Mouse (Mus musculus): ENCODE data around the gene Serpinb1a. TPM values are rescaled to one million over a fixed set of nuclear protein-coding genes. Genes with fewer than 3 reads are reported as not detected.
"Not testable (repeated sequence)": the region's sequence is repeated elsewhere in the genome, so short reads cannot be mapped to it uniquely, and the experiment has no call there.

The Serpinb1a gene
- 1.2 and 2.2 TPM in 2 replicates for polyA plus RNA-seq (2015; fragmentation: Nextera tagmentation; extraction: Ambion mirVana)

GRCm38 (mm10) chr13:32850668-32851404 is at the start of gene Serpinb1a:
TSS of gene Serpinb1a (minus strand) at chr13:32851185.
- Histone ChIP-seq H3K4me3 (no peak within 1 kb of the TSS), H3K27ac (replicated peaks) (no peak within 1 kb of the TSS), H3K9ac (no peak within 1 kb of the TSS), H3K4me2 (no peak within 1 kb of the TSS), H3K27me3 (no peaks in the 10 kb centered on the region), H3K4me1 (replicated peaks) (no peaks in the 10 kb centered on the region), H3K36me3 (no peaks in the 10 kb centered on the region), H3K9me3 (no peaks in the 10 kb centered on the region)
- WGBS: 60% methylated on average over 10 of the region's 10 CpGs
- no peak for ATAC-seq (ENCODE audit: low read depth)

- H3K4me2 ChIP-seq: no peak overlapping the region
- no peaks in the 10 kb centered on the region for H3K27me3 ChIP-seq
- H3K9ac ChIP-seq: no peak overlapping the region
- no peak for ATAC-seq (ENCODE audit: low read depth)
- no peaks in the 10 kb centered on the region for H3K9me3 ChIP-seq
- H3K4me1 ChIP-seq (replicated peaks): no peaks in the 10 kb centered on the region
- 22% methylated on average over 2 of the region's 2 CpGs for WGBS
- no peaks in the 10 kb centered on the region for H3K36me3 ChIP-seq
- H3K4me3 ChIP-seq: no peak overlapping the region
- no peak overlapping the region for H3K27ac ChIP-seq (replicated peaks)
Observed at GRCm38 (mm10) chr13:32900639-32901038, 49.7 kb upstream of the Serpinb1a start.

GRCm38 (mm10) chr13:32899114-32899513 is 48.1 kb upstream of the Serpinb1a start:
- H3K36me3 ChIP-seq; H3K4me2 ChIP-seq; H3K4me1 ChIP-seq (replicated peaks); H3K9me3 ChIP-seq; H3K27me3 ChIP-seq; H3K4me3 ChIP-seq; ATAC-seq (ENCODE audit: low read depth); H3K27ac ChIP-seq (replicated peaks); H3K9ac ChIP-seq: not testable (repeated sequence)
- 62% methylated on average over 2 of the region's 2 CpGs for WGBS

- no peak within 1 kb of the TSS for H3K4me3 ChIP-seq
- H3K4me2 ChIP-seq: no peak within 1 kb of the TSS
- no peak for ATAC-seq (ENCODE audit: low read depth)
- 86% methylated on average over 2 of the region's 2 CpGs for WGBS
- H3K27ac ChIP-seq (replicated peaks): no peak within 1 kb of the TSS
- no peaks in the 10 kb centered on the region for H3K9me3 ChIP-seq
- H3K36me3 ChIP-seq: no peaks in the 10 kb centered on the region
- no peaks in the 10 kb centered on the region for H3K27me3 ChIP-seq
- no peak within 1 kb of the TSS for H3K9ac ChIP-seq
- no peaks in the 10 kb centered on the region for H3K4me1 ChIP-seq (replicated peaks)
Observed at GRCm38 (mm10) chr13:32898111-32898510, 47.1 kb upstream of the Serpinb1a start, which contains the start of gene Serpinb1c. TSS of gene Serpinb1c (minus strand) at chr13:32898211.

- Histone ChIP-seq H3K27me3 (no peaks in the 10 kb centered on the region), H3K9ac (no peak overlapping the region), H3K4me2 (no peak overlapping the region), H3K36me3 (no peaks in the 10 kb centered on the region), H3K9me3 (no peaks in the 10 kb centered on the region), H3K4me1 (replicated peaks) (no peaks in the 10 kb centered on the region), H3K4me3 (no peak overlapping the region), H3K27ac (replicated peaks) (no peak overlapping the region)
- no peak for ATAC-seq (ENCODE audit: low read depth)
- 68% methylated on average over 4 of the region's 4 CpGs for WGBS
Observed at GRCm38 (mm10) chr13:32896931-32897330, 45.9 kb upstream of the Serpinb1a start.

- Histone ChIP-seq H3K36me3 (no peaks in the 10 kb centered on the region), H3K4me3 (no peak overlapping the region), H3K9me3 (no peaks in the 10 kb centered on the region), H3K27ac (replicated peaks) (no peak overlapping the region), H3K4me1 (replicated peaks) (no peaks in the 10 kb centered on the region), H3K4me2 (no peak overlapping the region), H3K9ac (no peak overlapping the region), H3K27me3 (no peaks in the 10 kb centered on the region)
- no peak for ATAC-seq (ENCODE audit: low read depth)
Observed at GRCm38 (mm10) chr13:32884755-32885154, 33.8 kb upstream of the Serpinb1a start.

GRCm38 (mm10) chr13:32873862-32874261 is 22.9 kb upstream of the Serpinb1a start:
- H3K4me1 ChIP-seq (replicated peaks): no peaks in the 10 kb centered on the region
- H3K9me3 ChIP-seq: 0 out of 2 replicates have a peak, but pooled peaks cover 2% of the 10 kb centered on the region
- WGBS: 68% methylated on average over 1 of the region's 1 CpGs
- no peak overlapping the region for H3K4me3 ChIP-seq
- no peaks in the 10 kb centered on the region for H3K27me3 ChIP-seq
- no peak overlapping the region for H3K27ac ChIP-seq (replicated peaks)
- H3K36me3 ChIP-seq: no peaks in the 10 kb centered on the region
- H3K9ac ChIP-seq: no peak overlapping the region
- ATAC-seq (ENCODE audit: low read depth): no peak
- H3K4me2 ChIP-seq: no peak overlapping the region

GRCm38 (mm10) chr13:32868843-32869242 is 17.9 kb upstream of the Serpinb1a start:
- Histone ChIP-seq H3K9ac (no peak overlapping the region), H3K4me2 (no peak overlapping the region), H3K36me3 (no peaks in the 10 kb centered on the region), H3K4me1 (replicated peaks) (no peaks in the 10 kb centered on the region), H3K27me3 (no peaks in the 10 kb centered on the region), H3K4me3 (no peak overlapping the region), H3K9me3 (0 out of 2 replicates have a peak, but pooled peaks cover 2% of the 10 kb centered on the region), H3K27ac (replicated peaks) (no peak overlapping the region)
- WGBS: 87% methylated on average over 5 of the region's 5 CpGs
- ATAC-seq (ENCODE audit: low read depth): no peak

GRCm38 (mm10) chr13:32868233-32868632 is 17.2 kb upstream of the Serpinb1a start:
- H3K9me3 ChIP-seq; H3K9ac ChIP-seq; H3K4me3 ChIP-seq; H3K4me1 ChIP-seq (replicated peaks); H3K27ac ChIP-seq (replicated peaks); H3K4me2 ChIP-seq; H3K27me3 ChIP-seq; H3K36me3 ChIP-seq; ATAC-seq (ENCODE audit: low read depth): not testable (repeated sequence)
- WGBS: 89% methylated on average over 4 of the region's 4 CpGs

- ATAC-seq (ENCODE audit: low read depth): no peak
- H3K36me3 ChIP-seq: no peaks in the 10 kb centered on the region
- no peaks in the 10 kb centered on the region for H3K9me3 ChIP-seq
- H3K27me3 ChIP-seq: no peaks in the 10 kb centered on the region
- H3K9ac ChIP-seq: no peak overlapping the region
- 59% methylated on average over 2 of the region's 2 CpGs for whole genome bisulfite sequencing
- no peaks in the 10 kb centered on the region for H3K4me1 ChIP-seq (replicated peaks)
- no peak overlapping the region for H3K27ac ChIP-seq (replicated peaks)
- H3K4me3 ChIP-seq: no peak overlapping the region
- H3K4me2 ChIP-seq: no peak overlapping the region
Observed at GRCm38 (mm10) chr13:32867030-32867429, 16.0 kb upstream of the Serpinb1a start.

- no peak overlapping the region for H3K4me3 ChIP-seq
- H3K27me3 ChIP-seq: no peaks in the 10 kb centered on the region
- no peaks in the 10 kb centered on the region for H3K36me3 ChIP-seq
- H3K9me3 ChIP-seq: no peaks in the 10 kb centered on the region
- H3K4me1 ChIP-seq (replicated peaks): no peaks in the 10 kb centered on the region
- peak; percentile 86; the same call in 1 of the 2 replicates for ATAC-seq (ENCODE audit: low read depth)
- no peak overlapping the region for H3K27ac ChIP-seq (replicated peaks)
- no peak overlapping the region for H3K4me2 ChIP-seq
- WGBS: 9% methylated on average over 9 of the region's 9 CpGs
- no peak overlapping the region for H3K9ac ChIP-seq
Observed at GRCm38 (mm10) chr13:32866484-32866883, 15.5 kb upstream of the Serpinb1a start.

- Histone ChIP-seq H3K36me3 (no peaks in the 10 kb centered on the region), H3K9me3 (no peaks in the 10 kb centered on the region), H3K4me3 (no peak overlapping the region), H3K4me2 (no peak overlapping the region), H3K4me1 (replicated peaks) (no peaks in the 10 kb centered on the region), H3K9ac (no peak overlapping the region), H3K27me3 (no peaks in the 10 kb centered on the region), H3K27ac (replicated peaks) (no peak overlapping the region)
- 71% methylated on average over 2 of the region's 2 CpGs for WGBS
- no peak for ATAC-seq (ENCODE audit: low read depth)
Observed at GRCm38 (mm10) chr13:32865591-32865990, 14.6 kb upstream of the Serpinb1a start.

- H3K4me2 ChIP-seq; H3K4me3 ChIP-seq; H3K27me3 ChIP-seq; H3K36me3 ChIP-seq; ATAC-seq (ENCODE audit: low read depth); H3K9me3 ChIP-seq; H3K9ac ChIP-seq; H3K27ac ChIP-seq (replicated peaks); H3K4me1 ChIP-seq (replicated peaks): not testable (repeated sequence)
- WGBS: 80% methylated on average over 3 of the region's 3 CpGs
Observed at GRCm38 (mm10) chr13:32864529-32864928, 13.5 kb upstream of the Serpinb1a start.

Measured in neural tube, embryonic 13.5 days (tissue).